Mouse (Mus musculus): ENCODE data around the gene Kcnj1. TPM values are rescaled to one million over a fixed set of nuclear protein-coding genes. Genes with fewer than 3 reads are reported as not detected.

Gene Kcnj1
- polyA plus RNA-seq, 1 experiment = 0.12 TPM

DNA sequence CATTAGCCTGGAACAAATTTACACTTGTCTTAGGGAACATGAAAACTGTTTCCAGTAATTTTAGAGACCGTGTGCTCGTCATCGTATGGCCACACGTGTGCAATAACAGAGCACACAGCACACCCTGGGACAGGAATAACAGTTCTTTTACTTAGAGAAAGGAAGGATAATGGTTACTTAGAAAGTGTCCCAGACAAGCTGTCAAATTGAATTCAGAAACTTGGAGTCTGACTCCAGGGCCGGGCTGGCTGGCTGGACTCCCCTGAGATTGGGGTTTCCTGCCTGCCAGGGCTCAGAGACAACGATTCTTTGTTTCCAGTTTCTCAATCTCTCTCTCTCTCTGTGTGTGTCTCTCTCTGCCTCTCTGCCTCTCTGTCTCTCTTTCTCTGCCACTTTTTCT is 71.5 kb downstream of the Kcnj1 start:
- 66% methylated on average over 6 of the region's 6 CpGs for WGBS
- no peak for DNase-seq (ENCODE audit: low read depth, low spot score)

DNA sequence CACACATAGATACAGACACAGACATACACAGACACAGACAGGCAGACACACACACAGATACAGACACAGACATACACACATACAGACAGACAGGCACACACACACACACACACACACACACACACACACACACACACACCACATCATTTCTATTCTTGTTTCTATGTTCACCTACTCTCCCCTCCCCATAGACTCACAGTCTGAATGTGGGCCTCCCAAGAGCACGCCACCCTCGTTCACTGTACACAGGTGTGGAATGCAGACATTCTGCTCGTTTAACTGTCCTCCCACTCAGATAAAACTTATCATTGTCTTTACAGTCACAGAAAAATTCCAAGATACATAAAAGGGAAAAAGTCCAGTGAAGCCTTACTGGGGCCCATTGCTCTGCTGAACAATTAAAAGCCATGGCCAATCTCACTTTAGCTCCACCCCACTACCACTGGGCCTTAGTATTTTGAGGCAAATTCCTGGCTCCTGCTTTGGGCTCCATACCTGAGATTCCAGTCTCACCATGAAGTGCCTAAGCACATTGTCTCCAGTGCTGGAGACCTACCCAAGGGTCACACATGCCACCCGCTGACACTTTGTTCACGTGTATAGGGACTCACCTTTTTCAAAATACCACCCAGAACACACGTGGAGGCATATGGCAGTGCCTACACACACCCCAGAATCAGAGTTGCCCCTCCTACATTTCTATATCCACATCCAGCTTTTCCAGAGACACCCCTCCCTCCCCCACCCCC is 72.3 kb downstream of the Kcnj1 start:
- 62% methylated on average over 6 of the region's 6 CpGs for WGBS
- DNase-seq (ENCODE audit: low read depth, low spot score) = no peak

DNA sequence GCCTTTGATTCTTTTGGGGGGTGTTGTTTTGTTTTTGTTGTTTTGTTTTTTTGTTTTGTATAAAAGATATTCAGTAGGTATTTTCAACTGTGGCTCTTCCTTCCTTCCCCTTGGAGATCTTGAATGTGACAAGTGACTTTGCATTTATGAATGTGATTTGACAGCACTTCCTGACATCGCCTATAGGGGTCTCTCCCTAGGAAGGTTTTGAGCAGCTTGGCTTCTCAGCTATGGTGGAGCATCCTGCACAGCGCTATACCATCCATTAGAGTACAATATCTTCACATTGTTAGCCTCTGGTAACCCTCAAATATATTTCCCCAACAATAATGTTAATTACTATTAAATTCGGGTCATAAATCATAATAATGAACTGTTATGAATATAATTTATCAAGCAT is 73.5 kb downstream of the Kcnj1 start:
- DNase-seq (ENCODE audit: low read depth, low spot score) = no peak
- WGBS = 54% methylated on average over 3 of the region's 3 CpGs

DNA sequence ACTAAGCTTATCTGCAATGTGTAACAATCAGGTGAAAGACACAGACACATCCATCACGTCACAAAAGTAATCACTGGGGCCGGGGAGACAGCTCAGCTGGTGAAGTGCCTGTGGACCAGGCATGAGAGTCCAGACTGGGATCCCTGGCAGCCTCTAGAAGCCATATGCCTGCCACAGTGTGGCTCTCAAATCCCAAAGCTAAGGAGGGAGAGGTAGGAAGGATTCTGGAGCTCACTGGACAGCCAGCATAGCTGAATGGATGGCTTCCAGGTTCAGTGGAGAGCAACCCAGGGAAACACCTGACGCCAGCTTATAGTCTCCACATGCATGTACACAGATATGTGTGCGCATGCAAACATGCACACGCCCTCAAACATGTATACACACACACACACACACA is 76.5 kb downstream of the Kcnj1 start:
- 81% methylated on average over 5 of the region's 5 CpGs for WGBS
- DNase-seq (ENCODE audit: low read depth, low spot score) = no peak

Other genes with a start within 250 kb of the Kcnj1 start
- 0.21 and 0.30 TPM in 2 replicates for gene Kcnj5, start 28.1 kb upstream of the Kcnj1 start, polyA plus RNA-seq (2012; rRNA removed)
- gene Fli1, start 170.4 kb downstream of the Kcnj1 start, polyA plus RNA-seq (2012; rRNA removed) = 2.2 and 4.7 TPM in 2 replicates

Data from large intestine, adult 2 months (tissue).